ENCODE assay signal across 14 mouse cellular contexts in genomic region chr11:67549306-67549705, GRCm38 (mm10).
A peak's percentile ranks its signal among the peaks of the same experiment; 100 is the strongest.
DNase-seq lines count a peak whose midpoint lies in the region; ATAC-seq and TF ChIP-seq lines count a peak whose summit lies in the region.
"Had no signal": no experiment of that assay in that cellular context is flagged by ENCODE, and none has a peak within 500 bp of the region (broad histone marks: within the 10 kb centered on the region; RNA-seq: fewer than 3 reads in every experiment).

No protein-coding gene starts in this region.

- no peaks in the 10 kb centered on the region for H3K27me3 ChIP-seq in forebrain, embryonic 15.5 days
- no peaks in the 10 kb centered on the region for H3K27me3 ChIP-seq in forebrain, embryonic 11.5 days (ENCODE audit: control insufficient read depth, insufficient read depth, low read length)
- H3K27me3 ChIP-seq in limb, embryonic 14.5 days (ENCODE audit: control insufficient read depth, insufficient read depth, low read length) = no peaks in the 10 kb centered on the region
- H3K27me3 ChIP-seq in limb, embryonic 10.5 days (ENCODE audit: low read depth, poor library complexity, severe bottlenecking) = no peaks in the 10 kb centered on the region
- H3K27me3 ChIP-seq: liver, embryonic 12.5 days had no signal

- no peak overlapping the region for H3K9ac ChIP-seq in forebrain, embryonic 15.5 days (replicated peaks)
- no peak overlapping the region for H3K9ac ChIP-seq in forebrain, embryonic 11.5 days (ENCODE audit: low read length)
- no peak overlapping the region for H3K9ac ChIP-seq in limb, embryonic 14.5 days (ENCODE audit: low read depth, low read length, severe bottlenecking)
- H3K9ac ChIP-seq: liver, embryonic 12.5 days had no signal

- no peak overlapping the region for H3K4me2 ChIP-seq in forebrain, embryonic 15.5 days (replicated peaks)
- H3K4me2 ChIP-seq in forebrain, embryonic 11.5 days (ENCODE audit: low read depth, low read length, severe bottlenecking) = no peak overlapping the region
- H3K4me2 ChIP-seq in limb, embryonic 14.5 days (replicated peaks; ENCODE audit: low read depth, low read length, severe bottlenecking) = no peak overlapping the region
- H3K4me2 ChIP-seq: liver, embryonic 12.5 days had no signal

- 79% methylated on average over 4 of the region's 4 CpGs for WGBS in forebrain, embryonic 15.5 days
- 88% methylated on average over 4 of the region's 4 CpGs for WGBS in forebrain, embryonic 11.5 days
- WGBS in limb, embryonic 14.5 days = 85% methylated on average over 4 of the region's 4 CpGs
- WGBS in limb, embryonic 10.5 days = 95% methylated on average over 4 of the region's 4 CpGs

- H3K4me3 ChIP-seq in forebrain, embryonic 15.5 days = no peak overlapping the region
- no peak overlapping the region for H3K4me3 ChIP-seq in forebrain, embryonic 11.5 days (ENCODE audit: low read depth, low read length)
- H3K4me3 ChIP-seq in limb, embryonic 14.5 days (replicated peaks; ENCODE audit: low read length) = no peak overlapping the region
- no peak overlapping the region for H3K4me3 ChIP-seq in limb, embryonic 10.5 days
- H3K4me3 ChIP-seq: liver, embryonic 12.5 days; myocyte had no signal

- no peak for TF ChIP-seq POLR2A in limb, embryonic 14.5 days (IDR thresholded peaks at IDR 0.05; ENCODE audit: borderline replicate concordance, extremely low read depth, insufficient read depth, insufficient read length)

- peaks cover 11% of the 10 kb centered on the region for H3K4me1 ChIP-seq in forebrain, embryonic 15.5 days
- no peaks in the 10 kb centered on the region for H3K4me1 ChIP-seq in forebrain, embryonic 11.5 days (replicated peaks; ENCODE audit: control insufficient read depth, insufficient read depth, low read length)
- H3K4me1 ChIP-seq in limb, embryonic 14.5 days (ENCODE audit: control insufficient read depth, insufficient read depth, low read length) = peaks cover 18% of the 10 kb centered on the region
- H3K4me1 ChIP-seq in limb, embryonic 10.5 days = peaks cover 25% of the 10 kb centered on the region

- H3K36me3 ChIP-seq in forebrain, embryonic 15.5 days = no peaks in the 10 kb centered on the region
- no peaks in the 10 kb centered on the region for H3K36me3 ChIP-seq in forebrain, embryonic 11.5 days (ENCODE audit: control insufficient read depth, insufficient read depth, low read length)
- no peaks in the 10 kb centered on the region for H3K36me3 ChIP-seq in limb, embryonic 14.5 days (ENCODE audit: control insufficient read depth, insufficient read depth, low read length)
- H3K36me3 ChIP-seq in limb, embryonic 10.5 days = no peaks in the 10 kb centered on the region
- H3K36me3 ChIP-seq: liver, embryonic 12.5 days had no signal

- DNase-seq in forebrain, embryonic 11.5 days (ENCODE audit: low spot score) = no peak
- peak; percentile 65 for DNase-seq in limb, embryonic 14.5 days (ENCODE audit: low spot score)
- DNase-seq in limb, embryonic 10.5 days (ENCODE audit: low spot score) = no peak
- peak; percentile 58 for DNase-seq in Muller cell, postnatal 12 days (ENCODE audit: inconsistent ontology term)
- no peak for DNase-seq in layer of hippocampus, postnatal 14 days (ENCODE audit: low spot score in 2 of 2)
- DNase-seq: cerebellum, postnatal 10 days; kidney, adult 8-10 months; thymus, adult 2 months had no signal

- H3K27ac ChIP-seq in forebrain, embryonic 15.5 days (replicated peaks) = no peak overlapping the region; the same call in 1 of the 2 replicates
- H3K27ac ChIP-seq in forebrain, embryonic 11.5 days (ENCODE audit: low read depth, low read length) = no peak overlapping the region
- H3K27ac ChIP-seq in limb, embryonic 14.5 days (replicated peaks; ENCODE audit: low read depth, low read length) = no peak overlapping the region
- H3K27ac ChIP-seq in limb, embryonic 10.5 days = no peak overlapping the region
- H3K27ac ChIP-seq: liver, embryonic 12.5 days; macrophage had no signal

- no peaks in the 10 kb centered on the region for H3K9me3 ChIP-seq in forebrain, embryonic 15.5 days
- no peaks in the 10 kb centered on the region for H3K9me3 ChIP-seq in forebrain, embryonic 11.5 days (ENCODE audit: control insufficient read depth, low read length)
- H3K9me3 ChIP-seq in limb, embryonic 14.5 days (ENCODE audit: control insufficient read depth, low read length) = no peaks in the 10 kb centered on the region
- no peaks in the 10 kb centered on the region for H3K9me3 ChIP-seq in limb, embryonic 10.5 days (replicated peaks)
- H3K9me3 ChIP-seq: liver, embryonic 12.5 days had no signal

- peak; percentile 43; the same call in 1 of the 2 replicates for ATAC-seq in forebrain, embryonic 15.5 days (replicated peaks)
- no peak for ATAC-seq in forebrain, embryonic 11.5 days (replicated peaks; ENCODE audit: low FRiP score)
- 0 out of 2 replicates have a peak, but pooled peaks have one; percentile 34 for ATAC-seq in limb, embryonic 14.5 days (ENCODE audit: low FRiP score, low read depth)
- ATAC-seq in granulocyte monocyte progenitor cell, adult 5-6 weeks (replicated peaks; ENCODE audit: poor library complexity, severe bottlenecking) = peak; percentile 35
- ATAC-seq in megakaryocyte, adult 5-6 weeks (ENCODE audit: poor library complexity, severe bottlenecking) = no peak
- ATAC-seq: liver, embryonic 12.5 days had no signal

Comparison
In these comparisons a context has a peak if more than half of its experiments do, and no peak if none do; other contexts are left out.
1. ATAC-seq: peak in forebrain, embryonic 15.5 days (single experiment), limb, embryonic 14.5 days (single experiment) and granulocyte monocyte progenitor cell, adult 5-6 weeks (single experiment); none in forebrain, embryonic 11.5 days (single experiment) and megakaryocyte, adult 5-6 weeks (single experiment).
2. DNase-seq: peak in limb, embryonic 14.5 days (single experiment) and Muller cell, postnatal 12 days (single experiment); none in forebrain, embryonic 11.5 days (single experiment), limb, embryonic 10.5 days (single experiment) and layer of hippocampus, postnatal 14 days (0 of 2).